Comparison of ENCODE assay signal across 10 mouse cellular contexts in genomic region chr4:145023911-145024310, GRCm38 (mm10).
A peak's percentile ranks its signal among the peaks of the same experiment; 100 is the strongest.
DNase-seq lines count a peak whose midpoint lies in the region; ATAC-seq lines count a peak whose summit lies in the region.
"Had no signal": no experiment of that assay in that cellular context is flagged by ENCODE, and none has a peak within 500 bp of the region (broad histone marks: within the 10 kb centered on the region; RNA-seq: fewer than 3 reads in every experiment).

No protein-coding gene starts in this region.

- no peaks in the 10 kb centered on the region for H3K27me3 ChIP-seq in liver, embryonic 13.5 days
- H3K27me3 ChIP-seq in liver, embryonic 11.5 days (replicated peaks; ENCODE audit: control insufficient read depth, insufficient read depth, low read length) = no peaks in the 10 kb centered on the region
- no peaks in the 10 kb centered on the region for H3K27me3 ChIP-seq in kidney, embryonic 16.5 days (ENCODE audit: insufficient read depth, low read length)
- H3K27me3 ChIP-seq: hindbrain, embryonic 15.5 days; megakaryocyte, embryonic 14.5 days had no signal

- no peak overlapping the region for H3K4me3 ChIP-seq in liver, embryonic 13.5 days (replicated peaks)
- H3K4me3 ChIP-seq in liver, embryonic 11.5 days (ENCODE audit: low read depth, low read length) = no peak overlapping the region
- H3K4me3 ChIP-seq in kidney, embryonic 16.5 days (ENCODE audit: low read length) = no peak overlapping the region
- H3K4me3 ChIP-seq: hindbrain, embryonic 15.5 days had no signal

- peaks cover 11% of the 10 kb centered on the region for H3K36me3 ChIP-seq in liver, embryonic 13.5 days
- H3K36me3 ChIP-seq in liver, embryonic 11.5 days (ENCODE audit: control insufficient read depth, insufficient read depth, low read length) = 0 out of 2 replicates have a peak, but pooled peaks cover 4% of the 10 kb centered on the region
- H3K36me3 ChIP-seq in kidney, embryonic 16.5 days (ENCODE audit: insufficient read depth, low read length) = 0 out of 2 replicates have a peak, but pooled peaks cover 2% of the 10 kb centered on the region

- H3K9me3 ChIP-seq in liver, embryonic 13.5 days (replicated peaks) = no peaks in the 10 kb centered on the region
- no peaks in the 10 kb centered on the region for H3K9me3 ChIP-seq in liver, embryonic 11.5 days (ENCODE audit: control insufficient read depth, low read length)
- H3K9me3 ChIP-seq in kidney, embryonic 16.5 days (ENCODE audit: low read length) = no peaks in the 10 kb centered on the region
- H3K9me3 ChIP-seq: hindbrain, embryonic 15.5 days; megakaryocyte, embryonic 14.5 days had no signal

- peaks cover 74% of the 10 kb centered on the region for H3K4me1 ChIP-seq in liver, embryonic 13.5 days (replicated peaks)
- peaks cover 33% of the 10 kb centered on the region for H3K4me1 ChIP-seq in liver, embryonic 11.5 days (replicated peaks; ENCODE audit: control insufficient read depth, insufficient read depth, low read length)
- peaks cover 72% of the 10 kb centered on the region for H3K4me1 ChIP-seq in kidney, embryonic 16.5 days (ENCODE audit: insufficient read depth, low read length)

- no peak overlapping the region for H3K4me2 ChIP-seq in liver, embryonic 13.5 days
- H3K4me2 ChIP-seq in liver, embryonic 11.5 days = no peak overlapping the region
- H3K4me2 ChIP-seq in kidney, embryonic 16.5 days (replicated peaks; ENCODE audit: low read depth, low read length) = no peak overlapping the region
- H3K4me2 ChIP-seq: hindbrain, embryonic 15.5 days had no signal

- no peak for DNase-seq in liver, embryonic 13.5 days
- no peak for DNase-seq in liver, embryonic 11.5 days (ENCODE audit: low spot score)
- peak; percentile 86 for DNase-seq in kidney, adult 11 months
- peak; percentile 35 for DNase-seq in lung, postnatal 14 days
- DNase-seq in left cerebral cortex, adult 11 months (ENCODE audit: low spot score) = no peak
- DNase-seq: thymus, postnatal 4 days had no signal

- H3K9ac ChIP-seq in liver, embryonic 13.5 days = no peak overlapping the region
- no peak overlapping the region for H3K9ac ChIP-seq in liver, embryonic 11.5 days (ENCODE audit: low read depth, low read length)
- no peak overlapping the region for H3K9ac ChIP-seq in kidney, embryonic 16.5 days (replicated peaks; ENCODE audit: low read length)
- H3K9ac ChIP-seq: hindbrain, embryonic 15.5 days had no signal

- ATAC-seq in liver, embryonic 13.5 days (ENCODE audit: low read depth) = no peak
- ATAC-seq in liver, embryonic 11.5 days (replicated peaks; ENCODE audit: low FRiP score) = no peak
- ATAC-seq in kidney, embryonic 16.5 days (ENCODE audit: low FRiP score, low TSS enrichment) = peak; percentile 76
- no peak for ATAC-seq in megakaryocyte-erythroid progenitor cell, adult 5-6 weeks (replicated peaks; ENCODE audit: low FRiP score, low TSS enrichment, poor library complexity, severe bottlenecking)

- WGBS in liver, embryonic 13.5 days (ENCODE audit: insufficient replicate concordance) = 74% methylated on average over 6 of the region's 6 CpGs
- 81% methylated on average over 6 of the region's 6 CpGs for WGBS in liver, embryonic 11.5 days
- 58% methylated on average over 6 of the region's 6 CpGs for WGBS in kidney, embryonic 16.5 days

- 0 out of 2 replicates have a peak overlapping the region, but pooled peaks have one; percentile 7 for H3K27ac ChIP-seq in liver, embryonic 13.5 days
- H3K27ac ChIP-seq in liver, embryonic 11.5 days (ENCODE audit: low read depth, low read length) = no peak overlapping the region
- H3K27ac ChIP-seq in kidney, embryonic 16.5 days (ENCODE audit: low read length) = peak overlapping the region; percentile 87
- H3K27ac ChIP-seq: hindbrain, embryonic 15.5 days had no signal

Comparison
In these comparisons a context has a peak if more than half of its experiments do, and no peak if none do; other contexts are left out.
1. DNase-seq: peak in kidney, adult 11 months (single experiment) and lung, postnatal 14 days (single experiment); none in liver, embryonic 13.5 days (single experiment), liver, embryonic 11.5 days (single experiment) and left cerebral cortex, adult 11 months (single experiment).